Mouse (Mus musculus) urinary bladder, postnatal 36 days (tissue): Measurements from ENCODE around the gene 1700028J19Rik.

Source experiments
- DNase-seq, 2 experiments: peaks; one replicate each; pipeline ENCODE4 v3.0.0; 2022; ENCODE audit warnings: low spot score in 2 of 2, mixed read lengths in 1 of 2

1700028J19Rik gene

GRCm38 (mm10) chr7:44246055-44246983, at the start of gene 1700028J19Rik, which contains the start of gene 2410002F23Rik:
1700028J19Rik (minus strand) TSS chr7:44246695.
2410002F23Rik (plus strand) TSS chr7:44246722.
- peak; percentile 87 to 89 for DNase-seq

- no peak for DNase-seq
These were observed 44.9 kb upstream of the 1700028J19Rik start for GRCm38 (mm10) chr7:44291418-44291817.

- DNase-seq = no peak
These were observed 44.5 kb upstream of the 1700028J19Rik start for GRCm38 (mm10) chr7:44290986-44291385.

GRCm38 (mm10) chr7:44287760-44288159, 41.3 kb upstream of the 1700028J19Rik start:
- no peak for DNase-seq

GRCm38 (mm10) chr7:44281586-44281985, 35.1 kb upstream of the 1700028J19Rik start:
- no peak for DNase-seq

- DNase-seq = no peak
These were observed 34.5 kb upstream of the 1700028J19Rik start for GRCm38 (mm10) chr7:44280959-44281358.

GRCm38 (mm10) chr7:44277250-44277622, 30.7 kb upstream of the 1700028J19Rik start:
- DNase-seq = no peak

GRCm38 (mm10) chr7:44276461-44277249, 30.2 kb upstream of the 1700028J19Rik start:
- DNase-seq = no peak

GRCm38 (mm10) chr7:44275546-44275945, 29.1 kb upstream of the 1700028J19Rik start:
- DNase-seq = no peak

- no peak for DNase-seq
These were observed 27.6 kb upstream of the 1700028J19Rik start for GRCm38 (mm10) chr7:44274096-44274495.

GRCm38 (mm10) chr7:44273446-44273845, 27.0 kb upstream of the 1700028J19Rik start:
- DNase-seq = no peak

- DNase-seq = no peak
These were observed 26.1 kb upstream of the 1700028J19Rik start for GRCm38 (mm10) chr7:44272546-44272945.

GRCm38 (mm10) chr7:44271309-44271708, 24.8 kb upstream of the 1700028J19Rik start:
- DNase-seq = no peak

GRCm38 (mm10) chr7:44269397-44269796, 22.9 kb upstream of the 1700028J19Rik start:
- DNase-seq = no peak

- DNase-seq = no peak
These were observed 21.6 kb upstream of the 1700028J19Rik start for GRCm38 (mm10) chr7:44268117-44268516.

- DNase-seq = peak; percentile 93
These were observed 16.5 kb upstream of the 1700028J19Rik start for GRCm38 (mm10) chr7:44262791-44263643.

- DNase-seq = no peak
These were observed 14.7 kb upstream of the 1700028J19Rik start, which contains the start of gene Gm15517 for GRCm38 (mm10) chr7:44261147-44261546. Gm15517 (plus strand) TSS chr7:44261447.

GRCm38 (mm10) chr7:44260410-44260809, 13.9 kb upstream of the 1700028J19Rik start:
- no peak for DNase-seq

- no peak for DNase-seq
These were observed 10.8 kb upstream of the 1700028J19Rik start, which contains the start of gene Acp4 for GRCm38 (mm10) chr7:44257278-44257677. Acp4 (minus strand) TSS chr7:44257378.

- DNase-seq = no peak
These were observed 8.4 kb upstream of the 1700028J19Rik start for GRCm38 (mm10) chr7:44254930-44255329.

GRCm38 (mm10) chr7:44253023-44253616, 6.6 kb upstream of the 1700028J19Rik start:
- DNase-seq = no peak
